Mouse (Mus musculus) heart, postnatal 0 days (tissue): ENCODE measurements at regions not wholly inside any gene's neighbourhood (a gene's known extent, or its start where the extent isn't known, plus 50 kb on each side); places are given as distances from the start of the nearest gene placed in this dataset.

Experiments used
- CTCF ChIP-seq: IDR thresholded peaks from 2 replicates; pipeline ENCODE4 v1.5.1; 2016; ENCODE audit warnings: antibody characterized with exemption, control low read depth, low read depth
- EP300 ChIP-seq: IDR thresholded peaks from 2 replicates; pipeline ENCODE4 v1.6.1; 2016; ENCODE audit warnings: antibody characterized with exemption, low read depth

DNA sequence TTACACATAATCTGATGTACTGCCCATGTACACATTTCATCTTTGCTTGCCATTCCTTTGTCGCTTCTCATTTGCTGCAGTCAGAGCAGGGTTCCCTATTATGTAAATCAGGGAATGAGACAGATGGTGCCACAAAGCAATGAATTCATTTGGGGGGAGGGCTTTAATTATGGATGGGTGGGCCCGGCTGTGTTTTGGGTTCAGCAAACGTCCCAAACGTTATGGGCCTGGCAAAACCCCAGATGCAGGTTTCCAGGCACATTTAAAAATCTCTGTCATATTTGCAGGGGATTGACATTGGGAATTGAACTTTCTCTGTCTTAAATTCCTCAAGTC is 528.5 kb downstream of the Tmem38b start:
- TF ChIP-seq CTCF, result no peak
- no peak for TF ChIP-seq EP300
